Mouse (Mus musculus) kidney, adult 2 months (tissue): ENCODE results near the gene Dync1i2.

Experiments used
- CTCF ChIP-seq: fragments of 200-500 bp; conservative IDR thresholded peaks from 2 replicates; pipeline ENCODE4 v1.5.1; 2011; ENCODE audit warnings: low read depth, mild to moderate bottlenecking, control low read depth, low read length, moderate library complexity, mixed read lengths; ENCODE audit not compliant: insufficient read depth, insufficient read length
- POLR2A ChIP-seq: fragments of 200-500 bp; IDR thresholded peaks from one replicate; pipeline ENCODE4 v1.6.1; 2011; ENCODE audit warnings: low read depth, low read length, control low read depth

GRCm38 (mm10) chr2:71236009-71236408 lies 24.5 kb downstream of the Dync1i2 start:
- TF ChIP-seq CTCF (no peak), POLR2A (no peak)
